Mouse (Mus musculus) ES-CJ7 (cell line): ENCODE measurements at regions not wholly inside any gene's neighbourhood (a gene's known extent, or its start where the extent isn't known, plus 50 kb on each side); places are given as distances from the start of the nearest gene placed in this dataset.
"Not testable (repeated sequence)": the region's sequence is repeated elsewhere in the genome, so short reads cannot be mapped to it uniquely, and the experiment has no call there.

Experiments
- DNase-seq: peaks from one replicate; pipeline ENCODE4 v3.0.0; 2011; ENCODE audit warnings: low read depth, low spot score

DNA sequence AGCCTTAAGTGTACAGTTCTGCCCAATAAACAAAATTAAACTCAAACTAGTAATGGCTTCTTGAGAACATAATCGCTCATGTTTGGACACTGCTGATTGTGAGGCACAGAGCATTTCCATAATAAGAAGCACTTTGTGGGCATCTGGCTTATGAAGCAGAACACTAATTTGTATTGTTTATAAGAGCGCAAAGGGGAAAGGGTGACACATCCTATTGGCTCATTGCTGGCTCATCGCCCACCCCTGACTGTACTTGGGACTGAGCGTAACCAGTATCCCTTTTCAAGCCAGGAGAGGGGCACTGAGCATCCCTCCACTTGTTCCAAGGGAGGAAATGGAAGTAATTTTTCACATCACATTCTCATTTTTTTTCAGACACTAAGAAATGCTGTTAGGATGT lies 288.0 kb downstream of the Sfmbt2 start:
- no peak for DNase-seq

DNA sequence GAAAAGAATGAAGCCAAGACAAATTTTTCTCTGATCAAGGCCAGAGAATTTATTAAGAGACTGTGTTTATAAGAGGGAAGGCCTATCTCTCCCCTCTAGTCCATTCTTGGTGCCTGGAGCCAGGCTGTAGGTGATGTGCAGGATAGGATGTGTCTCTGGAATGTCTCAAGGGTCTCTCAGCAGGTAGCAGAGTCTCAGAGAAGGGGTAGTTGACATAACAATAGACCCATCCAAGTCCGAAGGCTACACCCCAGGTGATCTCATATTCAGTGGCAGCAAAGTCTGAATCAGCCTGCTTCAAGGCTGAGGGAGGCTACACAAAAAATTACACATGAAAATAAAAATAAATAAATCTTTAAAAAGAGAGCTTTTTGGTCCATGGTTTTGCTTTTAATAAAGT lies 297.6 kb downstream of the Sfmbt2 start:
- peak; percentile 74 for DNase-seq

DNA sequence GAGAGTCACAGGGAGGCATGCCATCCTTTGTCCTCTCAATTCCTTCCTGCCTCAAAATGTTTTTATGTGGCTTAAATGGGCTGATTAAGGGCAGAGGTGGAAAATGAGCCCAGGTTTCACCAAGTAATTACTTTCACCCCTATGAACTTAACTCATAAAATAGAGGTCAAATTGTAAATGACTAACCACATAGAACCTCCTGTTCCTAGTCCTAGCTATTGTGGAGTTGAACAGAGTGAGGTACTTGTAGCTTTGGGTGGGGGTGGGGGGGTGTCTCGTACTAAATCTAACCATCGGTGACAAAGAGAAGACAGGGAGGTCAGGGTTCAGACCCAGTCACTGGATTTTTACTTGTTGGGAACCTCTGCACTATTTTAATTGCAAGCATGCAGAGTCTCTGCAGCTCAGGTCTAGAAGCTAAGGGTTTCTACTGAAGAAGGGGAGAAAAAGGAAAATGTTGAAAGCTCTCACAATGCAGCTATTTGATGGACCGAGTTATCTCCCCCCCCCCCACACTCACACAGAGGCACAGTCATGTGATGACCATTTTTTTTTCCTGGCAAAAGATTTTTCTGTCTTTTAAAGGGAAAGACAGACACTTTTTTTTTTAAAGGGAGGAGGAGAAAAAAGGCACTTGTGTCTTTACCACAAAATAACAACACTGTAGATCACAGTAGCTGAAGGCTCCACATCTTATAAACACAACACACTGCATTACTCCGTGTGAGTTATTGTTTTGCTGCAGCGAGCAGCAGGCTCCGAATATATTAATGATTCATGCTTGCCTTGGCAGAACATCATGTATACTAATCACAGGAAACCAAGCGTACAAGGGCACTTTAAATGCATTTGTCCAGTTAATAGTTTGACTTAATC lies 300.4 kb downstream of the Sfmbt2 start:
- no peak for DNase-seq

DNA sequence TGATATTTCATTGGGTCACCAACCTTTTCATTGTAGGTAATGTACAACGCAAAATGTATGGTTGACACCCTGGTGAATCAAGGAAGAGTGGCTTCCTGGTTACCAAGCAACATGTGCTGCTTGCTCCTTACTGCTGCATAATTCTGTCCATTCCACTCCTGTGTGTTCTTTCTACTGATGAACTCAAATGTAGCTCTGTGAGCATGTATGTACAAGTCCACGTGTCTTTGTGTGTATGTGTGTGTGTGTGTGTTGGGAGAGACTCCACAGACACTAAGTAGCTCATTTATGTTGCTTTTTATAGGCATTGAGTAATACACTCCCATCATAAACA lies 301.0 kb downstream of the Sfmbt2 start:
- no peak for DNase-seq

DNA sequence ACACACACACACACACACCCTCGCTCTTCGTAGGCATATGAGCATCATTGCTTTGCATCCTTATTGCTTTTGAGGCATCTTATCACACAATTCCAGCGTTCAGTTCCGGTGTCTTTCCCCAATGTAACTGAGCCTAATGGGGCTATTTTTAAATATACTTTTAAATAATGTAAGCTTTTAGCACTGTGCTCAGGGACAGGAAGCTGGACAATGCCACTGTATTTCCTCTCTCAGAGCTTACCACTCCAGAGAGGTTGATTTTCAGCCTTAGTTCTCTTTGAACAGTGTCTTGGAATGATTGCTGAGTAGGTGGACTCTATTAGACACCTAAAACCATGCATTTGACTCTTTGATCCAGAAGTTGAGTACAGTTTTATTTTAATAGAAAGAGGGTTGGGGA lies 301.9 kb downstream of the Sfmbt2 start:
- no peak for DNase-seq

DNA sequence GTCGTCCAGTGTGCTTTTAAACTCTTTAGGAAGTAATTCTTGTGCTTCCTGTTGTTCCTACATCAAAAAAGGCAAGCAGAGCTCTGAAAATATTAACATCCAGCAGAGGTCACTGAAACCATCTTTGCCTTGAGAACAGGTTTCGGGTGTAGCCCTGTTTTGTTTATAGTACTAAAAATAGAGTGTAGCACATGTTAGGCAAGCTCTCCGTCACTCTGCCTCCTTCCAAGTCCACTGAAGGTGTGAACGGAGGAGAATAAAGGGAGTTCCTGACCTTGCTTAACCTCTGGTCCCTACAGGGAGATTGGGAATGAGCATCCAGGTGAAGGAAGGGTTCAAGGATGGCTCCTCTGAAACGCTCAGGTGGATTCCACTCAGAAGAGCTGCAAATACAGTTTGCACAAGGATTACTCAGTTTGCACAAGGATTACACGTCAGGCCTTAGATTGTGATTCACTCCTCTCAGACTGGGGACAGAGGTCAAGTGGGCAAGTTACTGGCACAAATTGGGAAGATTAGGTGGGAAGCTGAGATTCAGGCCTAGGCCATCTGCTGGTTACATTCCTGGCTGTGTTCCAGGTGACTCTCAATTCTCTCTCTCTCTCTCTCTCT lies 304.5 kb downstream of the Sfmbt2 start:
- peak; percentile 9 for DNase-seq

DNA sequence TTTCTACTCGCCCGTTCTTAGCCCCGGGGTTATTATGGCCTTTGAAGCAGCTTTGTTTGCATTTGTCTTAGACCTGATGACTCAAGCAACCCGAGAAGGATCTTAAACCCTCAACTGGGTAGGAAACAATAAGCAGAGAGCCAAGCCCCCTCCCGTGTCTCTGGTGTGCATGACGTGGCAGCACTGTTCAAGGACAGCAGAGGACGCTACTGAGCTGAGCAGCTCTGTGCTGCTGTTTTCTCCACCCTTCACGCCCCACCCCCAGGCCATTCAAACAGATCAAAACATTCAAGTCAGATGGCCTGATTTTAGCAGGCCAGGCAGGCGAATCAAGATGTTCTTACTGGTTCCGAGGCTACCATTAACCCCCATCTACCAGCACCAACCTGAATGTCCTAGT lies 331.1 kb downstream of the Sfmbt2 start:
- DNase-seq: peak; percentile 41

DNA sequence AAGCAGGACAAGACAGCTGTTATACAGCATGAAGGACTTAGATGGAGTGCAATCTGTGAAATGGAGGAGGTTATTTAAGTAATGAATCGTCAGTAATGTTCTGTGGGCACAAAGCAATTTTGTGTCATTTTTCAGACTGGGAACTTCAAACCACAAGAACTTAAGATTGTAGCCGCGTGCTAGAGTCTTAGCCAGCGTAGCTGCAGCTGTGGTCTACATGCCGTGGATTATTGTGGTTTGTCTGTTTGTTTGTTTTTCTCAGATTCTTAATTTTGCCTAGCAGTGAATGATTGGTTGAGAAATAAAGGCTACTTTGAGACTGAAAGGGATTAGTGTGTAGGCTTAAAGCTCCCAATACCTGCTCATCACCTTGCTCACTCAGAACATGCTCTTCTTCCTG lies 348.1 kb downstream of the Sfmbt2 start:
- DNase-seq: no peak

DNA sequence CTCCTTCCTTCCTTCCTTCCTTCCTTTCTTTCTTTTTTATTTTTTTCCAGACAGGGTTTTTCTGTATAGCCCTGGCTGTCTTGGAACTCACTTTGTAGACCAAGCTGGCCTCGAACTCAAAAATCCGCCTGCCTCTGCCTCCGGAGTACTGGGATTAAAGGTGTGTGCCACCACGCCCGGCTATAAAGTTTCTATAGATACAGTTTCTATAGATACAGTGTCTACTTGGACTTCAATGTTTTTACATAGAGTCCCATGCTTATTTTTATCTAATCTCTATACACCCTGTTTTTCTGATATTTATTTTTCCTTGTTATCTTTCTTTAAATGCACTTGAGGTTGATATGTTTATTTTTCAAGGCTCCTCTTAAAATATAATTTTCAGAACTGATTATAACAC lies 364.0 kb downstream of the Sfmbt2 start:
- DNase-seq: not testable (repeated sequence)

DNA sequence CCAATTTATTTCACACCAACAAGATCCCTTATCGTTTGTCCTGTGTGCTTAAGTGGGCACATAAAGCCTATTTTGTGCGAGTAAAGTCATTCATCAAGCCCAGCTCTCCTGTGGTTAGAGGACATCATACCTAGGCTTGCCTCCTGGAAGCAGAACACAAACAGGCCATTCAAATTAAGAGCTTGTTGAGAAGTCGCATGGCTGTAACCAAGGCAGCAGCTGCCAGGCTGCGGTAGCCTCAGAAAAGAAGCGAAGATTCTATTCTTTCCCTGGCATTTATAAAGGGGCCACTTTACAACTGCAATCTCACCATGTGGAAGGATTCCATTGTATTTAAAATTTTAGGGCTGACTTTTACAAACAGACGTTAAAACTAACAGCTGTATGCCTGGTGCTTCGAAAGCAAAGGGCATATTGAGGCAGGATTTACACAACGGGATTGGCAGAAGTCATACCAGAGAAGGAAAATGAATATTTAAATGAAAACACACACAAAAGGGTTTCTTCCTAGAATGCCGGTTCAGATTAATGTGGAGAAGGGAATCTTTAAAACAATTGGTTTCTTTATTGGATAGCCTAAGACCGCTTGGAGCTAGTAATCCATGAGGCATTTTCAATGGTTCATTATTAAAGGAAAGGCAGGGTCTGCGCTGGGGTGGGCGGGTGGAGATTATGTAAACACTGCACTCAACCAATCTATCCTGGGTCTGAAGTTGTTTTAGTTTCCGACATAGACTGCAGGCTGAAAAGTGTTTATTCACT lies 366.6 kb downstream of the Sfmbt2 start:
- DNase-seq: no peak

DNA sequence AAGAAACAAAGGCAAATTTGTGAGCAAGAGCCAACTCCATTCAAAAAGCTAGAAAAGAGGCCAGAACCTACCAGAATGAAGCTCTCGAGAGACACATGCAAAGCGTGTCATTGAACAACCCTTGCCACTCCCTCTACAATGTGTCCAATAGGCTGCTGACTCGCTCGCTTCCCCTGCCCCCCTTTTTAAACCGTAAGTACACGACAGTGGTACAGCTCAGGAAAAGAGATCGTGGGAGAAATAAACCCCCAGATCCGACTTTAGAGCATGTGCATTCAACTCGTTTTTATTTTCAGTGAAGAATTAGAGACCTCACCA lies 367.1 kb downstream of the Sfmbt2 start:
- DNase-seq: no peak

DNA sequence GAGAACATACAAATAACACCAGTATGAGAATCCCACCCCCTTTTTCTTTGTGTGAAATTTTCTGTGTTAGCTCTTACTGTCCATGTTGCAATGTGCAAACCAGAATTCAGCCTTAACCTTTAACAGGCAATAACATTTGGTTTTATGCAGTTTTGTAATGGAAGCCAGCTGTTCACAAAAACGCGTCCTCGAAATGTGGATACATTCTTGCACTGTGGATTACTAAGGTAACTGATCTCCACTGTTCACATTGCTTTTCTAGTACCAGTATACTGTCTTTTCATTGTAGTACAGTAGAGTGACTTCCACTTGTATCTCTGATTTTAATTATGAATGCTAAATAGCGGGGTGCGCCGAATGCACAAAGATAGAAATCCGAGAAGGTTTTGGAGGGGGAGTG lies 374.8 kb downstream of the Sfmbt2 start:
- no peak for DNase-seq

DNA sequence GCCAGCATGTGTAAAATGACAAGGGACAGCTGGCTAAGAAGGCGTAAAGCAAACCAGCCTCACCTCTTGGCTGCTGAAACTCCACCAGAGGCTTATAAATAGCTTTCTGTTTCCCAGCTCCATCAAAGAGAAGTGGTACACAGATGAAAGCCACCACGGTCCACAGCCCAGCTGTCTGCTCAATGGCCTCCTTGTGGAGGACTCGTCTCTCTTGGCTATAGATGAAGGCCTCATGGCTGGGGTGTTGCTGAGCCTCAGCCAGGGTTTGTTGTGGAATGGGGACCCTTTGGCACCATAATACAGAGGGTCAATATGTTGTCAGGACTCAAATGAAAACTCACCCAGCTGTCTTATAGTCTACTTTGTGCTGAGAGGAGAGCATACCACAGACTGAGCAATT lies 385.1 kb downstream of the Sfmbt2 start:
- DNase-seq: no peak

DNA sequence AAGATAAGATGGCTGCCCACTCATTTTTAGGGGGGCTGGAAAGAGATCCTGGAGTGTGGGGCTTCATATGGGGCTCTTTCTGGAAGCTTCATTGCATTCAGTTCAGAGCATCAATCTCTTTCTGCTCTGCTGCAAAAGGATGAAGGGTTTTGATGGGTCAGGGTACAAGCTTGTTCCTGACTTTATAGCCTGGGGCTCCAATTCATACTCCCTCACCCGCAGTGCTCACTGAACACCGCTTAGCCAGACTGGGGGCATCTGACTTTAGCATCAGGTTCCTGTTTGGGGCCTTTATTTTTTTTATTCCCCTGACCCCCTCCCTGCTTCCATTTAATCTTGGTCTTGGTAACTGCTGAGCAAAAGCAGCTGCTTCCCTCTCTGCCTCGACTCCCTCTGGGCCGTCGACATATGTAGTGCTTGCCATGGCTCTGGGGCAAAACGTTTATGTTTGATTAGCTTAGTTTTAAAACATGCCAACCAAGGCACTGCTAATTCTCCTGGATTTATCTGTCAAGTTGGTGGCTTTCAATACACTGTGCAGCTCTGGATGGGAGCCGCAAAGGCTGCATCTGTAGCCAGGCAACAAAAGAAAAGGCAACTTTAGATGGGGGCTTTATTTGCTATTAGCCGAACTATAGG lies 387.0 kb downstream of the Sfmbt2 start:
- no peak for DNase-seq

DNA sequence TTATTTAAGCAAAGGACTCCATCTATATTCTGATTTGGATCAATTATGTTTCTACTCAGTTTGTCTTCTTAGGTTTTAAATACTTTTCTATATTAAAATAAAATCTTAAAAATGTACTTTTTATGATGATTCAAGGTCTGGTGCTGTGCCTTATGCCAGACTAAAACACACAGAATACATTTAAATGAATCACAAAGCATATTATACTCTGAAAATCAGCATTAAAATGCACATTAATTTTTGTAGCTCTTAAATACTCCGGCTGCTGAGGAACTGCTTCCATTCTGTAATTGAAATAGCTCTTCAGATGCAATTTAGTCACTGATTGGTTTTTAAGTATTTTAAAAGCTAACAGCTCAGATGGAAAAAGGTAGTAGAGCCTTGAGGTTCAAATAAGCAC lies 387.6 kb downstream of the Sfmbt2 start:
- DNase-seq: no peak

DNA sequence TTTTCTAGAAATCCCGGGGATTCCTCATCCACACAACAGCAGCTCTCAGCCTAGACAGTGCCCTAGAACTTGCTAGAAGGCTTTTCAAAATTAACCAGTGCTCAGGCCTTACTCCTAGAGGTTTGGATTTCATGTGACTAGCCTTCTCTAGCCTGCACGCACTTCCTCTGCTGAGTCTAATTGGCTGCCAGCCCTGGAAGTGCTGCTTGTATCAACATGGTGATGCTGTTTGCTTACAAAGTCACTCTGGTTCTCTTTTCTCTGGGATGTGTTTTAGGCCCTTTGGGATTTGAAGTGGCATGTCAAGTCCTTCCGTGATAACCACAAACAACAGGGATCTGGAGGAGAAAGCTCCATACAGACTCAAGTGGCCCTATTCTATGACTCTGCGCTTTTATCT lies 391.9 kb downstream of the Sfmbt2 start:
- no peak for DNase-seq

DNA sequence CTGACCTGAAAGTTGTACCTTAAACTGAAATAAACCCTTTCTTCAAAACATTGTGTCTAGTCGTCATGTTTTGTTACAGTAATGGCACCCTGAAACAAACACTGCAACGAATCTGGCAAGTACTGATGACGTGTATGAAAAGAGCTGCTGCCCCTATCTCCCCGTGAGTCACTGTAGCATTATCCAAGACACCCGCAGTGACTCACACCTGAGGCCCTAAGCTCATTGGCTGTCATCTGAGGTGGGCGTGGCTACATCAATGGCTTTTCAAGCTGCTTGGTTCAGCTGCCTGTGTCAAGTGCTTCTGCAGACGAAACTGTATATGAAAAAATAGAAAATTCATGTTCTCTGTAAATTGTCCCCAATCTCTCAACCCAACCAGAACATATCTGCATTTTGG lies 388.8 kb upstream of the Prkcq start:
- peak; percentile 21 for DNase-seq

DNA sequence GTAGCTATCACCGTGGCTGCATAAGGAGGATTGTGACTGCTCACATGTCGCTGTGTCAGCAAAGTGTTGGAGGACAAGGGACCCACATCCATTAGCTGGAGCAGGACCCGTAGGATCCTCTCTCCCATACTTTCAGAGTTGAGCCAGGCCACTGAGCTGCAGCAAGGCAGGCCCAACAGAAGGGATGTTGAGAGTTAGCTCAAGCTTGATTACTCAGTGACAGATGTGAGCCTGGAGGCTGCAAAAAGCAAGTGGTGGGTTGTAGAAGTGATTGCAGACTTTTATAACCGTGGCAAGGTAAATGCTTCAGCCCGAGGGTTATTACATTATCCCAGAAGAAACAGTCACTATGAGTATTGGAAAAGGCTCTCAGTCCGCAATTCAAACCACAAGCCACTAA lies 388.3 kb upstream of the Prkcq start:
- no peak for DNase-seq

DNA sequence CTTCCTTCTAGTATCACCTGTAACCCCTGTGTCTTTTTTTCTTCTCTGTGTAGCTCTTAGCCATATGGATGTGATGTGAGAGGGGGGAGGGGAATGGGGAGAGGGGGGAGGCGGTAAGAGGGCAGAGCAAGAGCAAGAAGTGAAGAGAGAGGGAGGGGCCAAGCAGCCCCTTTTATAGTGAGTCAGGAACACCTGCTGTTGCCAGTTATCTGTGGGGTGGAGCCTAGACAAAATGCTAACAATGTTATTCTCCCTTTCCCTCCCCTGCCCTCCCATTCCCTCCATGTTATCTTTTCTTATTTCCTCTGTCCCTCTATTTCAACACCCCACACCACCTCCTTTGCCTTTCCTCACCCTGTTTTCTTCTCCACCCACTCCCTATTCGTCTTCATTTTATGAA lies 387.6 kb upstream of the Prkcq start:
- DNase-seq: peak; percentile 11

DNA sequence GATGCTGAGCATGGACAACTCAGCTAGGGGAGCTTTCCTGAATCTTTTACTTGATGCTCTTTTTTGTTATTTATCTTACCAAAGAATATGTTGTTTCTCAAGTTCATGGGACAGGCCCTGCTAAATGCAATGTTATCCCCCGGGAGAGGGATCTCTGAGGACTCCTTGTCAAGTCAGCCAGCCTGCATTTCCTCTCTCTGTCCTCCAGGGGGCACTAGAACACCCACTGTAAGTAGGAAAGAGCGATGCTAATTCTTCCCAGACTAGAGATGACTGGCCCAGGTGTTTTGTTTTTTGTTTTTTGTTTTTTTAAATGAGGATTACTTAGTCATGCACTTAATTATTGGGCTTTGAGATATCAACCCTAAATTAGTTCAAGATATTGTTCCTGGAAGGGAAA lies 386.8 kb upstream of the Prkcq start:
- peak; percentile 77 for DNase-seq

DNA sequence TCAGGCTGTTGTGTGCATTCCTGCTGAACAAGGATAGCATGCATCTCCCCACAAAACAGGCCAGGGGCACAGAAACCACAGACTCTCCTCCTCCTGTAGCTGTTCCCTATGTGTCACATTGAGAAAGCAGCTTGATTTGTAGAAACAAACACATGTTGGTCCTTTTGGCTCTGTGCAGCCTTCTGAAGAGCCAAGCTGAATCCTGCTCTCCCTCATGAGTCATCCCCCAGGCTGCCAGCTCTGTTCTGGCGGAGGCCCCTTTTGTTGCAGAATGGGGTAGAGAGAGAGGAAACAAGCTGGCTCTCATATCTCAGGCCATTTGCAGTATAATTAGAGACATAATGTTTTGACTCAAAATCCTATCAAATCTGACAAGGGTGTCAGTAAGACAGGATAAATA lies 383.4 kb upstream of the Prkcq start:
- DNase-seq: no peak

DNA sequence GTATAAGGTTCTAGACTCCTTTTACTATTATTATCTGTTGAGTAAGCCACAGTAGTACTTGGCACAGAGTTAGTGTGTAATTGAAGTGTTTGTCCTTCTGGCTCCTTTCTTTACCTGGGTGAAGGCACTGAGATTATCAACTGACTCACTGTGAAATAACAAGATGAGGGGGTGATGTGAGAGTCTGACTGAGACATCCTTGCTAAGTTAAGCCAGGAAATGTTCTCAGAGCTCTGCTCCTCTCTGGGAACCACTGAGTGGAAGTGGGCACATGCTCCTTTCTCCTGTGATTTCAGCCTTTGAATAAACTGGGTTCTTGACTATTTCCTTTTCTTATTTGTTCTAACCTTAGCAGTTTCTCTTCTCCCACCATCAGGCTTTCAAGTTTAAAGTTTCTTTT lies 380.7 kb upstream of the Prkcq start:
- no peak for DNase-seq

DNA sequence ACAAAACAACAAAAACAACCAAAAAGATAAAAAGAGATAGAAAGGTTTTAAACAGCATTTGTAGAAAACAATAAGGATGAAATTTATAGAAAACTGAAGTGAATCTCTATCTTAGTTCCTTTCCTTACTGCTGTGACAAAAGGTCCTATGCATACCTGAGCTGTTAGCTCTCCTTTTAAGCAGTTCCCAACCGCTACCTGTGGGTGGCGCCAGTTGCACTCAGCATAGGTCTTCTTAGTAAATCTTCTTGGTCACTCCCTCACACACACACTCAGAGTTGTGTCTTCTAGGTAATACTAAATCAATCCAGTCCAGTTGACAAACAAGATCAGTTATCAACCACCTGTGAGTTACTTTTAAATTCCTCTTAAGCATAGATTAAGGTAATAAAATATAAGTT lies 355.5 kb upstream of the Prkcq start:
- peak; percentile 30 for DNase-seq
